Mouse (Mus musculus) hindbrain, postnatal 0 days (tissue): Measurements from ENCODE around the gene Syce1l. TPM values are rescaled to one million over a fixed set of nuclear protein-coding genes. Genes with fewer than 3 reads are reported as not detected.
A peak's percentile ranks its signal among the peaks of the same experiment; 100 is the strongest.

Experiments
- ATAC-seq: fragments of 200-750 bp; cut with Nextera tagmentation; 2 replicates; pipeline ENCODE4 v1.8.0; 2017; ENCODE audit warnings: mild to moderate bottlenecking, moderate TSS enrichment, moderate library complexity
- DNase-seq: peaks from one replicate; pipeline ENCODE4 v3.0.0-alpha.2; 2015; ENCODE audit warnings: low spot score
- H3K27ac ChIP-seq: fragments of 300-500 bp; sonication (generic); 2 replicates; pipeline ENCODE4 v1.5.1; 2014; ENCODE audit warnings: mild to moderate bottlenecking
- H3K27me3 ChIP-seq: fragments of 300-500 bp; sonication (generic); 2 replicates; pipeline ENCODE4 v1.6.1; 2014; ENCODE audit warnings: low read length, mixed read lengths; ENCODE audit not compliant: insufficient read depth
- H3K36me3 ChIP-seq: fragments of 300-500 bp; sonication (generic); 2 replicates; pipeline ENCODE4 v1.6.1; 2014; ENCODE audit warnings: low read length, mixed read lengths; ENCODE audit not compliant: insufficient read depth
- H3K4me1 ChIP-seq: fragments of 300-500 bp; sonication (generic); 2 replicates; pipeline ENCODE4 v1.6.1; 2014; ENCODE audit warnings: antibody characterized with exemption, low read length, mixed read lengths; ENCODE audit not compliant: insufficient read depth
- H3K4me2 ChIP-seq: fragments of 300-500 bp; sonication (generic); 2 replicates; pipeline ENCODE4 v1.6.1; 2014; ENCODE audit warnings: low read depth, mild to moderate bottlenecking, low read length, moderate library complexity, mixed read lengths
- H3K4me3 ChIP-seq: fragments of 300-500 bp; sonication (generic); 2 replicates; pipeline ENCODE4 v1.5.1; 2014; ENCODE audit warnings: low read length
- H3K9ac ChIP-seq: fragments of 300-500 bp; sonication (generic); replicated peaks from 2 replicates; pipeline ENCODE4 v1.6.1; 2014; ENCODE audit warnings: mild to moderate bottlenecking, low read length, moderate library complexity, mixed read lengths
- H3K9me3 ChIP-seq: fragments of 300-500 bp; sonication (generic); 2 replicates; pipeline ENCODE4 v1.6.1; 2016; ENCODE audit warnings: low read length, mixed read lengths
- CTCF ChIP-seq: IDR thresholded peaks from 2 replicates; pipeline ENCODE4 v1.5.1; 2016; ENCODE audit warnings: antibody characterized with exemption, control low read depth, low read depth
- WGBS: fragments of 180-500 bp; shearing (Covaris S2); extraction: QIAGEN DNeasy Blood & Tissue Kit; methylation state at CpG from one replicate; pipeline ENCODE4 v1.1.7; 2014; 5-methylcytosine and 5-hydroxymethylcytosine counted together
- polyA plus RNA-seq: library from polyadenylated mRNA; unstranded; fragments of >200 nt; fragmentation: Nextera tagmentation; extraction: Ambion mirVana; gene quantifications from 2 replicates; pipeline ENCODE4 v1.2.1, GENCODE M21; 2015
- total RNA-seq: library from RNA; depleted of rRNA; stranded (reverse); fragments of >200 nt; gene quantifications from 2 replicates; pipeline ENCODE4 v1.2.3, GENCODE M21; 2014

The Syce1l gene
- total and polyA plus RNA-seq, 2 experiments from 2014 or later, result not detected

DNA sequence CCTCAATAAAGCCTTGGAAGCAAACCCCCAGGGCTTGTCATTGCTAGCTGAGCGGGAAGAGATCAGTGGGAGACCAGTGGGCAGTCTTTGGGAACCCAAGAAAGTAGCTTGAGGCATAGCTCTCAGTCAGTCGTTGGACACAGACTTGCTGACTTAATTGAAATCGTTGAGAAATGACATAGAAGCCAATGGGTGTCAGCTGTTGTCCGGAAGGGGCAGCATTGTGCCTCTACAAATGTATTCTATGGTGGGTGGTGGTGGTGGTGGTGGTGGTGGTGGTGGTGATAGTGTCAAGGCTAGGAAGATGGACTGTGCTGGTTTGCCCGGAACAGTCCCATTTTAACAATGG, 6.8 kb upstream of the Syce1l start:
- 28% methylated on average over 5 of the region's 5 CpGs for WGBS
- Histone ChIP-seq H3K36me3 (peaks cover 6% of the 10 kb centered on the region), H3K27ac (0 out of 2 replicates have a peak overlapping the region, but pooled peaks have one; percentile 96), H3K4me1 (peaks cover 12% of the 10 kb centered on the region), H3K4me3 (peak overlapping the region; percentile 65), H3K4me2 (peak overlapping the region; percentile 100), H3K27me3 (no peaks in the 10 kb centered on the region), H3K9ac (peak overlapping the region; percentile 67; the same call in 1 of the 2 replicates), H3K9me3 (no peaks in the 10 kb centered on the region)
- DNase-seq (no peak), ATAC-seq (no peak)
- peak; percentile 26 for TF ChIP-seq CTCF

DNA sequence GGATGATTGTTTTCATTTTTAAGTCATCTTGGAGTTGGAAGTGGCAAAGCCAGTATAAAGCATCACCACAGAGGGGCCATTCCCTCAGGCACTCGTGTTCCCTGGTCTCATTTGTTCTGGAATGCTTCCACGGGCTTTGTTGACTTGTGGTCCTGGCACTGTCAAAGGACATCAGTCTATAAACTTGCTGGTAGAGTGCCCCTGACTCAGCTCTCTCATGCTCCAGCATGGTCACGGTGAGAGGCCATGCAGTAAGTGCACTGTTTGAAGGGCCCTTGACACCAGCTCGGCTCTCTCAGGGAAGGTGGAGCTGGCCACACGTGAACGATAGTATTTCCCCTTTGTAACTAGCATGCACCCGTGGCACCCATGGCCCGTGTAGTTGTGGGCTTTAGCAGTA, 2.7 kb upstream of the Syce1l start:
- TF ChIP-seq CTCF, result no peak
- Histone ChIP-seq H3K9me3 (no peaks in the 10 kb centered on the region), H3K4me1 (peaks cover 12% of the 10 kb centered on the region), H3K4me2 (no peak overlapping the region), H3K4me3 (no peak overlapping the region), H3K27me3 (no peaks in the 10 kb centered on the region), H3K36me3 (peaks cover 22% of the 10 kb centered on the region), H3K9ac (no peak overlapping the region), H3K27ac (no peak overlapping the region)
- DNase-seq, result no peak
- ATAC-seq, result no peak
- 86% methylated on average over 8 of the region's 8 CpGs for WGBS

DNA sequence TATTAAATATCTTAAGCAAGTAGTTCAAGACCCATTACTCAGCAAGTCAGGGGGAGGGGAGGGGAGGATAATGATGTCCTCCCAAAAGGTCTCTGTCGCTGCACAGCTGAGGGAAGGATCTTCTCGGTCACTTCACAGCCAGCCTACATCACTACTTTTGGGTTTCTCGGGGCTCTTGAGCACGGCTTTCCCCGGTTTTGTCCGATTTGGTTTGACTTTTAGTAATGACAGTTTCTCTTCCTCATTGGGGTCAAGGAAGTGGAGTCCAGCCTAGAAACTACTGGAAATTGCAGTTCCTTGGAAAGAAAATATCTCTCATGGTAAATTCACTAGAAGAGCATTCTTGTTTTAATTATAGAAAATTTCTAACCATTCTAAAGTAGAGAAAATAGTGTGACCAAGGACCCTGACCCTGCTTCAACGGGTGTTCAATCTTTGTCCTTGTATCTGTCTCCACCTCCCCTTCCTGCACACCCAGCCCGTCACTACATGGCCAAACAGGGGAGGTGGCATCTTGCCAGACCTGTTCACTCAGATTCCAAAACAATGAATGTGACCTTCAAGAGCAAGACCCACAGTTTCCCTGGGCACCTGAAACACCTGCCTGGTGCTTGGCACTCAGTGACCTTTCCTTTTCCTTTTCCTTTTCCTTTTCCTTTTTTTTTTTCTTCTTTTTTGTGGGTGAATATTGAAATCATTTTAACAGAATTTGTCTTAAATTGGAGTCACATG, 632 bp downstream of the Syce1l start:
- 86% methylated on average over 8 of the region's 8 CpGs for WGBS
- DNase-seq, result no peak
- H3K4me2 ChIP-seq, result no peak overlapping the region
- no peak for ATAC-seq
- H3K9ac ChIP-seq, result no peak overlapping the region
- no peaks in the 10 kb centered on the region for H3K9me3 ChIP-seq
- no peaks in the 10 kb centered on the region for H3K27me3 ChIP-seq
- no peak for TF ChIP-seq CTCF
- H3K36me3 ChIP-seq, result peaks cover 17% of the 10 kb centered on the region
- no peak overlapping the region for H3K4me3 ChIP-seq
- H3K4me1 ChIP-seq, result no peaks in the 10 kb centered on the region
- H3K27ac ChIP-seq, result no peak overlapping the region

DNA sequence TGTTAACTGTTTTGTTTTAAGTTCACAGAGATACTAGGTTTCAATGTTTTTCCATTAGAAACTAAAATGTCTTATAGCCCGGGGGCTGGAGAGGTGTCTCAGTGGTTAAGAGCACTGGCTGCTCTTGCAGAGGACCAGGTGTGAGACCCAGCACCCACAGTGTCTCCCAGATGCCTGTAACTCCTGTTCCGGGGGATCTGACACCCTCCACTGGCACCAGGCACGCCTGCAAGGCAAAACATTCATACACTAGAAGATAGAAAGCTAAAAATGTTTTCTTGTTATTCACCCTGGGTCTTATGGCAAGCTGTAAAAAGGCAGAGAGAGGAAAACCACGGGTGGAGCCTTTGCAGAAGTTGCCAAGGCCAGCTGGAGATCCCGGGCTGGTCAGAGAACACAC, 2.2 kb downstream of the Syce1l start:
- peaks cover 16% of the 10 kb centered on the region for H3K36me3 ChIP-seq
- no peak for DNase-seq
- no peak for TF ChIP-seq CTCF
- H3K9ac ChIP-seq, result no peak overlapping the region
- no peaks in the 10 kb centered on the region for H3K9me3 ChIP-seq
- H3K27me3 ChIP-seq, result no peaks in the 10 kb centered on the region
- no peak overlapping the region for H3K4me2 ChIP-seq
- H3K4me1 ChIP-seq, result no peaks in the 10 kb centered on the region
- no peak overlapping the region for H3K27ac ChIP-seq
- H3K4me3 ChIP-seq, result no peak overlapping the region
- ATAC-seq, result no peak
- 84% methylated on average over 5 of the region's 5 CpGs for WGBS

DNA sequence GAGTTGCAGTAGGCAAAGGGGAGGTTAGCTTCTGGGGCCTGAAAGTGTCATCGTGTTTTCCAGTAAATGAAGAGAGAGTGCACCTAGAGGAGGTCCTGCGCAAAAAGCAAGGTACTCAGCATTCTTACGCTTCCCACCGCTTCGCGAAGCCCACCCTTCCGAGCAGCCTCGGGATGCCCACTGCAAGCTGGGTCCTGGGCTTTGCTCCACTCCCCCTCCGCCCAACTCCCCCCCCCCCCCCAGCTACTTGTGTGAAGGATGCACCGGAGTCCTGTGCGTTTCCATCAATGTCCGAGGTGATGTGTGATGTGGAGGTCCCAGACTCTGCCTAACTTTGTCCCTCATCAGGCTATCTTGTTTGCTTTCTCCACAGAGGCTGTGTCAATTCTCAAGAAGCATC, 9.4 kb downstream of the Syce1l start:
- Histone ChIP-seq H3K9ac (no peak overlapping the region), H3K9me3 (no peaks in the 10 kb centered on the region), H3K4me2 (no peak overlapping the region), H3K4me3 (no peak overlapping the region), H3K4me1 (no peaks in the 10 kb centered on the region), H3K36me3 (no peaks in the 10 kb centered on the region), H3K27ac (no peak overlapping the region), H3K27me3 (no peaks in the 10 kb centered on the region)
- WGBS, result 88% methylated on average over 12 of the region's 12 CpGs
- DNase-seq, result no peak
- TF ChIP-seq CTCF, result no peak
- ATAC-seq, result no peak

DNA sequence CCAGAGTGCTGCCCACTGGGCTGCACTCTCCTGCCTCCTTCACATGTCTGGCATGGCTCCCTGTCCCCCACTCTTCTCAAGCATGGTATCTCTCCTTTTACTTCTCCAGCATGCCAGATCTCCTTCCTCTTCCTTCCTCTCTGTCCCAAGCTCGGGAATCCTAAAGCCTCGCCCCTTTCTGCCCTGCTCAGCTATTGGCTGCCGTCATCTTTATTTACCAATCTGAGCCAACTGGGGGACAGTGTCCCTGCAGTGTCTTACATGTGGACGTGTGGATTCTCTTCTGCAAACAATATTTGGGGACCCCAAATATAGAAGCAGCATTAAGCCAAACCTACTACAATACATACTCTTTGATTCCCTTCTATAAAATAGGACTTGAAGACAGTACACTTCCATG, 10.1 kb downstream of the Syce1l start:
- H3K4me3 ChIP-seq, result no peak overlapping the region
- H3K4me2 ChIP-seq, result no peak overlapping the region
- H3K27me3 ChIP-seq, result no peaks in the 10 kb centered on the region
- H3K9ac ChIP-seq, result no peak overlapping the region
- ATAC-seq, result no peak
- H3K9me3 ChIP-seq, result no peaks in the 10 kb centered on the region
- no peak overlapping the region for H3K27ac ChIP-seq
- no peaks in the 10 kb centered on the region for H3K4me1 ChIP-seq
- H3K36me3 ChIP-seq, result no peaks in the 10 kb centered on the region
- no peak for TF ChIP-seq CTCF
- no peak for DNase-seq
- 64% methylated on average over 4 of the region's 4 CpGs for WGBS

DNA sequence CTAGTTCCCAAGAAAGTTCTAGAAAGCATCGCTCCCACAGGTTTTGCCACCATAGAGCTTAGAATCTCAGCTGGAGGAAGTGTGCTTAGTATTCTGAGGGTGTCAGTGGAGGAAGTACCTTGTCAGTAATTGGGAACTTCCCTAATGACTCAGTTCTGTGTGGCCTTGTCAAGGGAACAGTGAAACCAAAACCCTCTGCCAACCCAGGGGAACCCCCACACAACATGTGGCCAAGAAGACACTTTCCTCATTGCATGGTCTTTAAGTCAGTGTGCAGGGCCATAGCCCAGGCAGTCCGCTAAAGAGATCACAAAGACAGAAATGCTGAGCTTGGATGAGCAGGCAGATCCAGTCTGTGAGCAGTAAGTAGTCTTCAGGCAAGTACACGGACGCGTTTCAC, 13.1 kb downstream of the Syce1l start:
- no peak for TF ChIP-seq CTCF
- Histone ChIP-seq H3K27ac (no peak overlapping the region), H3K9ac (no peak overlapping the region), H3K9me3 (no peaks in the 10 kb centered on the region), H3K27me3 (no peaks in the 10 kb centered on the region), H3K4me1 (no peaks in the 10 kb centered on the region), H3K36me3 (no peaks in the 10 kb centered on the region), H3K4me2 (no peak overlapping the region), H3K4me3 (no peak overlapping the region)
- WGBS, result 88% methylated on average over 5 of the region's 5 CpGs
- ATAC-seq (no peak), DNase-seq (no peak)
